In genomic region chr1:130987418-130987817, GRCm38 (mm10) we compare ENCODE assay signal across 13 mouse cellular contexts. TPM values are rescaled to one million over a fixed set of nuclear protein-coding genes. Genes with fewer than 3 reads are reported as not detected.
DNase-seq lines count a peak whose midpoint lies in the region; TF ChIP-seq lines count a peak whose summit lies in the region.
"Had no signal": no experiment of that assay in that cellular context is flagged by ENCODE, and none has a peak within 500 bp of the region (broad histone marks: within the 10 kb centered on the region; RNA-seq: fewer than 3 reads in every experiment).

No protein-coding gene starts in this region.

- no peak for TF ChIP-seq POLR2A in liver, adult 2 months (IDR thresholded peaks at IDR 0.05; ENCODE audit: extremely low read depth, insufficient read depth, low read length)
- no peak for TF ChIP-seq POLR2A in bone marrow, adult 2 months (IDR thresholded peaks at IDR 0.05; ENCODE audit: borderline replicate concordance, control insufficient read depth, low read depth, low read length)
- TF ChIP-seq POLR2A in small intestine, adult 2 months (IDR thresholded peaks at IDR 0.05; ENCODE audit: low read depth, low read length) = no peak

- no peak overlapping the region for H3K4me3 ChIP-seq in liver, adult 2 months (ENCODE audit: insufficient read depth, low read depth, low read length)
- no peak overlapping the region for H3K4me3 ChIP-seq in bone marrow, adult 2 months (replicated peaks; ENCODE audit: control insufficient read depth, low read depth, low read length)
- no peak overlapping the region for H3K4me3 ChIP-seq in small intestine, adult 2 months (ENCODE audit: low read depth, low read length)
- H3K4me3 ChIP-seq: heart, embryonic 12.5 days; left cerebral cortex, adult 2 months; liver, embryonic 13.5 days; midbrain, embryonic 10.5 days had no signal

- no peaks in the 10 kb centered on the region for H3K4me1 ChIP-seq in liver, adult 2 months (ENCODE audit: control insufficient read depth, insufficient read depth, low read length)
- H3K4me1 ChIP-seq in bone marrow, adult 2 months (ENCODE audit: control insufficient read depth, insufficient read depth, low read length) = no peaks in the 10 kb centered on the region
- H3K4me1 ChIP-seq in small intestine, adult 2 months (ENCODE audit: control insufficient read depth, insufficient read depth, insufficient read length, low read length) = no peaks in the 10 kb centered on the region; the same call in 1 of the 2 replicates
- H3K4me1 ChIP-seq: heart, embryonic 12.5 days; liver, embryonic 13.5 days; midbrain, embryonic 10.5 days had no signal

- no peak for DNase-seq in liver, adult 2 months (ENCODE audit: extremely low read depth, low read depth, low spot score)
- no peak for DNase-seq in liver
- DNase-seq in CD4-positive, CD25-positive, alpha-beta regulatory T cell, adult 2 months (ENCODE audit: low read depth, low spot score) = peak; percentile 48
- no peak for DNase-seq in yolk sac, embryonic 10.5 days (ENCODE audit: low spot score)
- DNase-seq in right cerebral cortex, adult 18-20 months = no peak
- DNase-seq: liver, embryonic 13.5 days; retina, postnatal 1 day had no signal

- no peaks in the 10 kb centered on the region for H3K36me3 ChIP-seq in liver, adult 2 months (ENCODE audit: control insufficient read depth, insufficient read depth, low read length)
- no peaks in the 10 kb centered on the region for H3K36me3 ChIP-seq in small intestine, adult 2 months (ENCODE audit: control insufficient read depth, insufficient read depth, low read length)
- H3K36me3 ChIP-seq: liver, embryonic 13.5 days; midbrain, embryonic 10.5 days had no signal

- no peak overlapping the region for H3K27ac ChIP-seq in liver, adult 2 months (replicated peaks; ENCODE audit: insufficient read depth, low read depth, low read length)
- H3K27ac ChIP-seq in bone marrow, adult 2 months (ENCODE audit: control insufficient read depth, insufficient read depth, low read depth, low read length, poor library complexity) = no peak overlapping the region
- H3K27ac ChIP-seq in small intestine, adult 2 months (ENCODE audit: insufficient read depth, low read depth, low read length) = no peak overlapping the region
- H3K27ac ChIP-seq: hindbrain, embryonic 14.5 days; left cerebral cortex, adult 2 months; liver, embryonic 13.5 days; midbrain, embryonic 10.5 days had no signal

- H3K79me2 ChIP-seq in liver, adult 2 months (ENCODE audit: control insufficient read depth, insufficient read depth, low read length) = no peaks in the 10 kb centered on the region

- no peak overlapping the region for H3K9ac ChIP-seq in liver, adult 2 months (ENCODE audit: low read depth, low read length)
- H3K9ac ChIP-seq: heart, embryonic 12.5 days; hindbrain, embryonic 14.5 days; liver, embryonic 13.5 days had no signal

- no peaks in the 10 kb centered on the region for H3K27me3 ChIP-seq in liver, adult 2 months (ENCODE audit: control insufficient read depth, insufficient read depth, low read length)
- no peaks in the 10 kb centered on the region for H3K27me3 ChIP-seq in small intestine, adult 2 months (ENCODE audit: control insufficient read depth, insufficient read depth, low read length)
- H3K27me3 ChIP-seq: heart, embryonic 12.5 days; liver, embryonic 13.5 days had no signal

- peak; percentile 51 for TF ChIP-seq CTCF in liver, adult 2 months (IDR thresholded peaks at IDR 0.05; ENCODE audit: low read depth, low read length)
- TF ChIP-seq CTCF in bone marrow, adult 2 months (IDR thresholded peaks at IDR 0.05; ENCODE audit: control insufficient read depth, insufficient read depth, low read length) = peak; percentile 43
- peak; percentile 30; the same call in 1 of the 2 replicates for TF ChIP-seq CTCF in small intestine, adult 2 months (IDR thresholded peaks at IDR 0.05; ENCODE audit: extremely low read depth, insufficient read length, insufficient replicate concordance, low read depth, low read length)

RNA-seq across cellular contexts. Expression of gene Il10, which starts 32.2 kb away (rescaled TPM):
- 0.28 and 1.7 TPM in 2 replicates for total RNA-seq in liver, adult 2 months (2014; rRNA removed)
- polyA plus RNA-seq in liver, adult 2 months (2012; rRNA removed) = not detected in 2 replicates
- 1.1 TPM in 1 of 2 replicates, not detected in the other for polyA plus RNA-seq in bone marrow, adult 2 months (2011; ENCODE audit: insufficient read depth, insufficient read length, low replicate concordance, missing spikeins)
- polyA plus RNA-seq in small intestine, adult 2 months (2012; rRNA removed) = not detected in 2 replicates
- total RNA-seq: left cerebral cortex, adult 2 months had no signal
- polyA plus RNA-seq: heart, embryonic 12.5 days; hindbrain, embryonic 14.5 days; liver, embryonic 13.5 days; midbrain, embryonic 10.5 days had no signal

RNA-seq across cellular contexts. Expression of gene Il19, which starts 47.5 kb away (rescaled TPM):
- not detected in 2 replicates for total RNA-seq in liver, adult 2 months (2014; rRNA removed)
- polyA plus RNA-seq in liver, adult 2 months (2012; rRNA removed) = not detected in 2 replicates
- not detected in 2 replicates for polyA plus RNA-seq in bone marrow, adult 2 months (2011; ENCODE audit: insufficient read depth, insufficient read length, low replicate concordance, missing spikeins)
- not detected in 2 replicates for polyA plus RNA-seq in small intestine, adult 2 months (2012; rRNA removed)
- total RNA-seq: left cerebral cortex, adult 2 months had no signal
- polyA plus RNA-seq: heart, embryonic 12.5 days; hindbrain, embryonic 14.5 days; liver, embryonic 13.5 days; midbrain, embryonic 10.5 days had no signal
